Mouse (Mus musculus): Measurements from ENCODE around the gene Gm26661. TPM values are rescaled to one million over a fixed set of nuclear protein-coding genes. Genes with fewer than 3 reads are reported as not detected.

Gm26661 gene
- not detected for total RNA-seq (2021)
- long read RNA-seq: 0 reads

DNA sequence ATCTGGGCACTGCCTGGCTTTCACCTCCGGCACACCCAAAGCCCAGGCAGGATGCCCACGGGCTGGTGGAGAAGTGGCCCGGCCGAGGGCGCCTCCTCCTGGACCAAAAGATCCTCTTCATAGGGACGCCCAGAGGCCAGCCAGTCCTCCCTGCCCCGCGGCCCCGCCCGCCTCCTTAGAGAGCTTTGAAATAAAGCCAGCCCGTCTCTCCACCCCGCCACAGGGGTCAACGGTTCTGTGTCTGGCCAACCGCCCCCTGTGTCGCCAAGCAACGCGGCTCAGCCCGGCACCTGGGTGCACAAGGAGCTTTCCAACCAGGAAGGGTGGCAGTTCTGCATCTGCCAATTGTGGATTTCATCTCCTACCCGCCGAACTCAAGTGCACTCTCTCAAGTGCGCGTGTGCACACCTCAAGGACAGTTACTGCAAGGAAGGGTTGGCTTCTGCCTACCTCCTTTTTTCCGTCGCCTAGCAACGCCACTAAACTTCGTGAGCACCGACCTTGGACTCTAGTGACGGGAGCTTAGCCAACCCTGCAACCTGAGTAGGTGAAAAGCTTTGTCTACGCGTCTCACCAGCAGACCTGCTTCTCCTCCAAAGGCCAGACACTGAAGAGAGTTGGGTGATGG lies at the start of gene Gm26661:
Gm26661 (plus strand) TSS at position 56 of the 628 bp plus-strand sequence.
- DNase-seq (ENCODE audit: low spot score in 2 of 2): peak; percentile 19 to 49

DNA sequence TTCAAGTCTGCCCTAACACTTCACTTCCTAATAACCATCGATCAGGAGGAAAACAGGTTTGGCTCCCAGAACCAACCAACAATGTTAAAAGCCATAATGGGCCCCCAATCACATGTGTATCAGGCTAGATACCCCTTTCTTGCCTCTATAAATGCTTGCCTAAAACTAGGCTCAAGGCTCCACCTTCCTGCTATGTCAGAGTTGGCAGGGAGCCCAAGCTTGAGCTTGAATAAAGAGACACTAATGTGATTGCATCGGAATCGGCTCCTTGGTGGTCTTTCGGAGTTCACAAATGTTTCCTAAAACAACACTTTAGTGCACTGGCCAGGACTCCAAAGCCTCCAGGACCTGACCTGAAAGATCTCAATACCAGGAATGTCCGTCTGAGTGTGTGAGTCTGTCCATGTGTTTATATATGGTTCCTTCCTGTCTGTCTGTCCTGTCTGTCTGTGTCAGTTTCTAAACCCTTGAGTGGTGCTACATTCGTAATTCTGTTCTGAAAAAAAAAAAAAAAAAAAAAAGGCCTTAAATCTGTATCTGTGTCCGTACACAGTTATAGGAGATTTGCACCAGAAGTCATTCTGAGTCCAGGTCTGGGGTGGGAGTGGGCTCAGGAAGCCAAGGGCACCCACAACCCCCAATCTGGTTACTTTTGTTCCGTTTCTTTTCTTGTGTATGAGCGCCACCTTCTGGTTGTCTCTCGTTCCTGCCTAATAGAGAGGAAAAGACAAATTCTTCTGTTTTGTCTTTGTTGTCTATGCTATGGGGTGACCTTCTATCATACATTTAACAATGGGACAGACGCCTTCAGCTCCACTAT lies 42.2 kb upstream of the Gm26661 start:
- DNase-seq (ENCODE audit: low spot score in 2 of 2): peak; percentile 63 to 68

DNA sequence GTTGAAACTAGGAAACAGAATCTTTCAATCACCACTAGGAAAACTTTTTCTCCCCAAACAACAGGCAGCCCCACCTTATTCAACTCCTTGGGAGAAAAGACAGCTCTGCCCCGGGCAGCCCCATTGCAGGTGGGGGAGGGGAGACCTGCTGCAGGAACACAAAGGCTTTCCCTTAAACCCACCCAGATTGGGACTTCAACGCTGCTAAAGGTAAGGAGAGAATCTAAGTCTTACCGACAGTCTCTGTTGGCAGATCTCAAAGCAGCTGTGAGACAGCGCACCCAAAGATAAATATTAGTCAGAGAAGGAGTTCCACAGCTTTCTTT lies 41.7 kb upstream of the Gm26661 start:
- peak; percentile 23 to 44 for DNase-seq (ENCODE audit: low spot score in 2 of 2)

DNA sequence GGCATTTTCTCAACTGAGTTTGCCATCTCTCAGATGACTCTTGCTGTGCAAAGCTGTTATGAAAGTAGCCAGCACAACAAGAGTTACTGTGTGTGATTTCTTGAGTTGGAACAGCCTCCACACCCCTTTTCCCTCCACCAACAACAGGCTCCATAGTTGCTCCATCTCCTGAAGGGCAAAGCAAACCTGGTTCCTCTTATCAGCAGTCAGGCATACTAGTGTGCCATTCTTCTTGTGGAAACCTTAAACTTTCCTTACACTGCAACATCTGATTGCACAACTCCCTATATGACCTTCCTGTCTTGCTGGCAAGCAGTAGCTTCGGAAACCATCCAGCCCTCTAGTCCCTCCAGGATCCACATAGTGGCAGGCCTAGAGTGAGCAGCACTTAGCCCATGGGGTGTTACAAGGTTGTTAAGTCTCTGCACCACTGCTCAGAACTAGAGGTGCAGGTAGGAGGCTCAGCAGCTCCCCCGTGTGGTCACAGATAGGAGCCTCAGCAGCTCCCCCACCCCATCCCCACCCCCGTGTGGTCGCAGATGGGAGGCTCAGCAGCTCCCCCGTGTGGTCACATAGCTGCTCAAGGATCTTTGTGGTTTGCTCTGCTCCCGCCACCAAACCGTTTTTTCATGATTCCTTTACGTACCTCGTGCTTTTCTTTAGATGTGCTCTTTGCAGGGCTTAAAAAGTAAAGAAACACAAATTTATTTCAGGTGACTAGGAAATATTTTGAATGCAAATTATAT lies 25.6 kb upstream of the Gm26661 start:
- peak; percentile 81 for DNase-seq (ENCODE audit: low spot score in 2 of 2)

DNA sequence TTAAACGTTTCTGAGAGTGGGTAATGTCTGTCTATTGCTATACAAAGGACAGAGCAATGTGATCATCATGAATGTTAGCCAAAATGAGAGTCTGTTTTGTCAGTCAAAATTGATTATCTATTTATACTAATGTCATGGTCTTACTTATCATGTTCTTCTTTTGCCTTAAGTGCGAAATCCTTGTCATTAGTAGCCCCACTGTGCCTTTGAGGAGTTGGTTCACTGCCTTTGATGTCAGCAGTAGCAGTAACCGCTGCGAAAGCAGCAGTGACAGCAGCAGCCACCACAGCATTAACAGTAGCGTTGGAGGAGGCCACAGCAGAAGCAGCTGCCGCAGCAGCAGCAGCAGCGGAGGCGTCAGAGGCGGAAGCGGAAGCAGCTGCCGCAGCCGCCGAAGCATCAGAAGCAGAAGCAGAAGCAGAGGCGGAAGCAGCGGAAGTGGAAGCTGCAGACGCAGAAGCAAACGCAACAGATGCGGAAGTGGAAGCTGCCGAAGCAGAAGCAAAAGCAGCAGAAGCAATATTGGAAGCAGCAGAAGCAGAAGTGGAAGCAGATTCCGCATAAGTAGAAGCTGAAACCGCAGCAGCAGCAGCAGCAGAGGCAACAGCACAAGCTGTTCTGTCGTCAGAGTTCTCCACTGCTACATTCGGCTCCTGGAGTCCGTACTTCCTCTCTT lies 17.5 kb upstream of the Gm26661 start:
- peak; percentile 30 to 38 for DNase-seq (ENCODE audit: low spot score in 2 of 2)

DNA sequence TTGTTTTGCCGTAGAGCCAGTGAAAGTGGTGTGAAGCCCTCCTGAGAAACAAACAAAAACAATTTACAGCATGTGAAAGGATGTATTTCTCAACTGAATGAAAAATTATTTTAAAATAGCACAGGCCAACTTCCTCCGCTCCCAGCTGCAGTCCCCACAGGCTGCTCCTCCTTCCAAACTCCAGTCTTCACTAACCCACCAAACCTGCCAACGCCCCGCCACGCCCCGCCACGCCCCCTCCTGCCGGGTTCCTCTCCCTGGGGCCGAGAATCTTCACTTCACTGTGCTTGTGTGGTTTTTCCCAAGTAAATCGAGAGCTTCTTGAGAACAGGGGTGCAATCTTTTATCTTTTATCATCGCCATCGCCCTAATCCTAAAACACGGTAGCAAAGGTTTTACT lies 5.3 kb upstream of the Gm26661 start:
- DNase-seq (ENCODE audit: low spot score in 2 of 2): no peak

DNA sequence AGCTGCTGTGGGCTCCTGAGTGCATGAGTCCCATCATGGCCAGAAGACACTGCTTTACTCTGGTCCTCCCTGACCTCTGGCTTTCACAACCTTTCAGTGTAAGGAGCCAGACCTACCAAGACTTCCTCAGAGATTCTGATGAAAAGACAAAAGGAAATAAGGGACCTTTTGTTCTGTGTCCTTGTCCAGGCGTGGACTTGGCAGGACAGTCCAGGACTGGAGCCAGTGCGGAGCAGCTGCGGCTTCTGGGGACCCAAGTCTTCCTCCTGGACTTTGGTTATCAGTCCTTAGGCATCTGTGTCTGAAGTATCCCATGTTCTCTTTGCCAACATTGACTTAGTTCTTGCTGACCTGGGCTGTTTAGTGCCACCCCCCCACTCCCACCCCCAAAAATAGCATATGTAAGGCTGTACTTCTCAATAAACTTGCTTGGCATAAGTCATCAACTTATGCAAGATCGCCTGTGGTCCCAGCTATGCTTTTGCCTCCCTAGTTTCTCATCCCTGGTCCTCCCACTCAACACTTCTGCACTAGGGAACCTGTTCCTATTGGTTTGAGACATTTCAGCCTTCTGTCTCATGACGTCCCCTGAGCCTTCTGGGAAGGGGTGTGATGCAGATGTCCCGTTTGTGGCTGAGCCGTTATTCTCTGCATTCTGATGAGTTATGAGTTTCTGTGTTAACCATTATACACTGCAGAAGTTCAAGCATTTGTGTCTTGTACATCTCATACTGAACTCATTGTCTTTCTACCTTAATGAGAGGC lies 1.9 kb upstream of the Gm26661 start:
- DNase-seq (ENCODE audit: low spot score in 2 of 2): no peak

DNA sequence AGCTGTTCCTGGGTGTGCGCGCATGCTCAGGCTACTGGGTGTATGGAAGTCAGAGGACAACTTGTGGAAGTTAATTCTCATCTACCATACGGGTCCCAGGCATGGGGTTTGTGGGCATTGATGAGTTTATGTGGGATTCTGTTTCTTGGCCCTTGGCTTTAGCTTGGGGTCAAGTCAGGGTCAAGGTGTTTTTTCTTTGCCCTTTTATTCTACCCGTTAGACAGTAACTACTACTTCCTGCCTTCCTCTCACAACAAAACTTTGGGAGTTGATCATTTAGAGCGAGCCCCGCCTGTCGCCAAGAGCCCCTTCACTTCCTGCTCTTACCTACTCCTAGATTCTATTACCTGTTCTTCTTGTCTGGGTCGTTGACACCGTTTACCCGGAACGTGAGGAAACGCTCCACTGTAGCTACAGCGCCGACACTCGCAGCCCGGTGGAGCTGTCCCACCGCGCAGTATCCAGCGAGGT lies 291 bp upstream of the Gm26661 start:
- DNase-seq (ENCODE audit: low spot score in 2 of 2): no peak

DNA sequence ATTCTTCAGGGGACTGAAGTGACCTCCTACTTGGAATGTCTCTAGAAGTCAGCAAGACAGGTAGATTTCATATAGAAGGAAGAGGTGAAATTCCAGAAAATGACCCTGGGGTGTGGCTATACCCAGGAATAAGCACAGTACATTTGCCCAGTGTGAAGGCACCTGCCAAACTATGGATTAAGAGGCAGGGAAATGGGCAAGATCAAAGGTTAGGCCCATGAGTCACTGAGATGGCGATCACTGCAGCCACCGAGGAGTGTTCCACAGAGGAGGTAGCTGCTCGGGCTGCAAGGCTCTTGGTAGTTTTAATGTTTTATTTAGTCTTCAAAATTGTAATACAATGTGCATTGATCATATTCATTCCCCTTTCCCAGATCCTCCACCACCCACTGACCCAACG lies 4.6 kb downstream of the Gm26661 start:
- no peak for DNase-seq (ENCODE audit: low spot score in 2 of 2)

DNA sequence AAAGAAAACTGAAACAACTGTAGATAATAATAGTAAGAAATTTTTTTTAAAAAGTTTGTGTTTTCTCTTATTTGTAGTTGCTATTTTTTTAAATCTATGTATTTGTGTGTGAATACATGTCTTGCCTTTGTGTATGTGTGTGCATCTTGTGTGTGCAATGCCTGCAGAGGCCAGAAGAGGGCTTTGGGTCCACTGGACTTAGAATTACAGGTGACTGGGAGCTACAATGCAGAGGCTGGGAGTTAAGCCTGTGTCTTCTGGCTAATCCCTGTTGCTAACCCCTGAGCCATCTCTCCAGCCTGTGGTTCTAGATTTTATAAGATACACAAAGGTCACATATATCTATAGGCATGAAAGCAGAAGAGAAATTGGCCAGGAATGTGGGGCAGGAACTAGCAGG lies 9.2 kb downstream of the Gm26661 start:
- DNase-seq (ENCODE audit: low spot score in 2 of 2): no peak

DNA sequence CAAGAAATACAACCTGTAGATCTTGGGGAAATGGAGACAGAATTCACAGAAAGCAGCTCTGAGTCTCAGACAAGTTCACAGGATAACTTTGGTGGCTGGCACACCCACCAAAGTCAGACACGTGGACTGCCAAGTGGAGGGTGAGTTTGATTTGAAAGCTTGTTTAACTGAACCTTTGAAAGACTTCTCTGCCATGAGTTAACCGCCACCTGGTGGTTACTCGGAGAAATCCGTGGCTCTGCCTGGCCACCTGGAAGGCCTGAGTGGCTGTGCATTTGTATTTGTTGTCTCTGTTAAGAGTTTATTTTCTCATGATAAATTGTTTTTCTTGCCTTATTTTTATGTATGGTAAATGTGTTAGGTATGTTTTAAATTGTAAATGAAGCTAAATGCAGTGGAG lies 10.4 kb downstream of the Gm26661 start:
- peak; percentile 50 to 60 for DNase-seq (ENCODE audit: low spot score in 2 of 2)

DNA sequence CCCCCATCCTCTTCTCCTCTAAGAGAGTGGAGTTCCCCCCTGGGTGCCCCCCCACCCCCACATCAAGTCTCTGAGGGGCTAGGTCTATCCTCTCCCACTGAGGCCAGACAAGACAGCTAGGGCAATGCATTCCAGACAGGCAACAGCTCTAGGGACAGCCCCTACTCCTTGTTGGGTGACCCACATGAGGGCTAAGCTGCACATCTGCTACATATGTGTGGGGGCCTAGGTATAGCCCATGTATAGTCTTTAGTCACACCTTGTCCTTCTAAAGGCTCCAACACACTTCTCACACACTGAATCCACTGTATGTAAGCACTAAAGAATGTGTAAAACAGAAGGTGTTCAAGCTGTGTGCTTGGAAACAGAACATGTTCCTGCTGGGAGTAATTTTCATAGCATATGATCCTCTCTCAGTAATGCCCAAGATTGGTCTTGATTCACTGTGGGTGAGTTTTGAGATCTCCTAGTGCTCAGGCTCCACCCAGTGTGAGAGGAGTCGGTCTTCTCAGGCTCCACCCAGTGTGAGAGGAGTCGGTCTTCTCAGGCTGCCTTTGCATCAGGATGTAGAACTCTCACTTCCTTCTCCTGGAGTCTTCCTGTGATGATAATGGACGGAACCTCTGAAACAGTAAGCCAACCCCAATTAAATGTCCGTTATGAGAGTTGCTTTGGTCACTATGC lies 12.6 kb downstream of the Gm26661 start:
- DNase-seq (ENCODE audit: low spot score in 2 of 2): no peak

DNA sequence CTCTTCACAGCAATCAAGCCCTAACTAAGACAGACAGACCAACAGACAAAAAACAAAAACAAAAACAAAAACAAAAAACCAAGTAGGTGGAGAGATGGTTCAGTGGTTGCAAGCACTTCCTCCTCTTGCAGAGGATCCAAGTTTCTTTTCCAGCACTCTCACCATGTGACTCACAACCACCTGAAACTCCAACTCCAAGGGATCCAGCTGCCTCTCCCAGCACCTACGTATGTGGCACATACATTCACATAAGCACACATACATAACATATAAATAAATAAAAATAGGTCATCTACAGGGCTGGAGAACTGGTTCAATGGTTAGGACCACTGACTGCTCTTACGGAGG lies 13.1 kb downstream of the Gm26661 start:
- no peak for DNase-seq (ENCODE audit: low spot score in 2 of 2)

DNA sequence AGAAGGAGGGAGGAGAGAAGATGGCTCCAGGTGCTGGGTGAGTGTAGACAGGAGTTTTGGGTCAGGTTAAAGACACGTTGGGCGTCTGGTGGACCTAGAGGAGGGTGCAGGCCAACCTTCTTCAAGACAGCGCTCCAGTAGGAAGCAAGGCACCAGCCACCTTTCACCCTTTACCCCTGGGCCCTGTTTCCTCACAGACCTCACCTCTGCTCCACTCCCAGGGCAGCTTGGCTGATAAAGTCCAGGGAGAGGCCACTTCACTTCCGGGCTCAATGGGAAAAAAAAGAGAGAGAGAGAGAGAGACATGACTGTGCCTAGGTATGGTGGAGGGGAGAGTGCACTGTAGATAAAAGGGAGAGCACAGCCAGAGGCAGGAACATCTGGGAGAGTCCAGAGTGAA lies 16.3 kb downstream of the Gm26661 start:
- no peak for DNase-seq (ENCODE audit: low spot score in 2 of 2)

DNA sequence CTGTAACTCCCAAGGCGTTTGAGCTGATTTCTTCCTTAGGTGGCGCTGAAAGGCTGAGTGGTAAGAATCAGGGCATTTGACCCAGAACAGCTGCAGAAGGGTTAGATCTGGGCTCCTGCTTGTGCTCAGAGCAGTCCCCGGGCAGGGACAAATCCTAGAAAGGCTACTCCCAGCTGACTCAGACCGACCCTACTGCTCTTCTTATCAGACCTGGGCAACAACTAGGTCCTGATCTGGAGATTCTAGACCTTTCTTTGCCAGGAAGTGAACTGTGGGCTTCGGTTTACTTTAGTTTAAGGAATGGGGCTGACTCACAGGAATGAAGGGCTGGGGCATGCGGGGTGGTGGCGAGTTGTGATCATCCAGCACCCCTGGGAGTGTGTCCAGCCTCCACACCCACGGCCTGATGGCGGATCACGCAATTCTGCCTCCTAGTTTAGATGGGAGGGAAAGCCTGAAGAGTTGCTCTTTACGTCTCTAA lies 17.2 kb downstream of the Gm26661 start:
- DNase-seq (ENCODE audit: low spot score in 2 of 2): peak in 1 of 2 experiments; percentile 9

DNA sequence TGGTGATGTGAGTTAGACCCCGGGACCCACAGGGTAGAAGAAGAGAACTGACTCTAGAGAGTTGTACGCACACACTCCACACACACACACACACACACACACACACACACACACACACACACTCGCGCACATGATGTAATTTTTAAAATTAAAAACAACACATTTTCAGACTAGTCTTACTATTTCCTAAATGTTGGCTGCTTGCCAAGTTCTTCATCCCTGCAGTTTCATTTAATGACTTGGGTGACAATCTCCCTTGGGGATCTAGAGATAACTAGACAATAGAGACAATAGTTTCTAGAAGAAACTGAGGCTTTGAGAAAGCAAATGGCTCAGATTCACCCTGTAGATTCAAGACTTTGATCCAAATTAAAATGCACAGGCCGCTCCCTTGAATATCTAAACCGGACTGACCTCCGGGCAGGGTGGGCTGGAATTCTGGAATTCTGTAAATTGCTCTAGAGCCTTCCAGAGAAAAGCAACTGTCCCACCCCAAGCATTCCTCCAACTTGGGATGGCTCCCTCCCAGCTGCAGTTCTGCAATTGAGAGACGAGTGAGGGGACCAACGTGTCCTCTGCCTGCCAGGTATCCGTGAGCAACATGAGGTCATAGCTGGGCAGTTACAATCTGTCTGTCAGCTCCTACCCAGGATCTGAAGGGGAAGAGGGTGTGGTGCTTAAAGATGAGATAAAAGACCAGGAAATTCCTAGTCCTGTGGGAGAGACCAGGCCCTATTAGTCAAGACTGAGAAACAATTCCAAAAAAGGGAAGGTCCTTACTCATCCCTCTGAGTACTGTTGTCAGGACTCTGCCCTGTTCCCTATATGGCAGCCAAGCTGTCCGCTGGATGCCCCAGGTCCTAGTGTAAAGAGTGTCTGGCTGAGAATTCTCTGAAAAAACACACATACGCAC lies 17.9 kb downstream of the Gm26661 start:
- no peak for DNase-seq (ENCODE audit: low spot score in 2 of 2)

DNA sequence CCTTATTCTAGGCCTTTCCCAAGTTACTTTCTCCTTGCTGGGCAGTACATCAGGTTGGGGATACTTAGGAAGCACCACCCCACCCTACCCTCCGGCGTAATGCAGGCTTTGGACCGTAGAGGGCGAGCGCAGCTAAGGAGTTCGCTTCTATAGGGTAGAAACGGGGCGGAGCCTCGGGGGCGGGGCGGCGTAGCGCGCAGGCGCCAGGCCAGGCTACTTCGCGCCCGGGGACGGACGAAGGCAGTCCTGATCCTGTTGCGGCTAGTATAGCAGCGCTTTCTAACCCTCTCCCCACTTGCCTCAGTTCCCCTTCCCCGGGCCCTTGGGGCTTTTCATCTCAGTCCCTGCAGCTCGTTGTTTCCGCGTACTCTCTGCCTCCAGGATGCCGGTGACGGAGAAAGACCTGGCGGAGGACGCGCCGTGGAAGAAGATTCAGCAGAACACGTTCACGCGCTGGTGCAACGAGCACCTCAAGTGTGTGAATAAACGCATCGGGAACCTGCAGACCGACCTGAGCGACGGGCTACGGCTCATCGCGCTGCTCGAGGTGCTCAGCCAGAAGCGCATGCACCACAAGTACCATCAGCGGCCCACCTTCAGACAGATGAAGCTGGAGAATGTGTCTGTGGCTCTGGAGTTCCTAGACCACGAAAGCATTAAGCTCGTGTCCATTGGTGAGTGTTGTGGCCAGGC lies 26.5 kb downstream of the Gm26661 start, which contains the start of gene Flnb:
Flnb (plus strand) TSS at position 188 of the 693 bp plus-strand sequence.
- peak; percentile 98 for DNase-seq (ENCODE audit: low spot score in 2 of 2)

DNA sequence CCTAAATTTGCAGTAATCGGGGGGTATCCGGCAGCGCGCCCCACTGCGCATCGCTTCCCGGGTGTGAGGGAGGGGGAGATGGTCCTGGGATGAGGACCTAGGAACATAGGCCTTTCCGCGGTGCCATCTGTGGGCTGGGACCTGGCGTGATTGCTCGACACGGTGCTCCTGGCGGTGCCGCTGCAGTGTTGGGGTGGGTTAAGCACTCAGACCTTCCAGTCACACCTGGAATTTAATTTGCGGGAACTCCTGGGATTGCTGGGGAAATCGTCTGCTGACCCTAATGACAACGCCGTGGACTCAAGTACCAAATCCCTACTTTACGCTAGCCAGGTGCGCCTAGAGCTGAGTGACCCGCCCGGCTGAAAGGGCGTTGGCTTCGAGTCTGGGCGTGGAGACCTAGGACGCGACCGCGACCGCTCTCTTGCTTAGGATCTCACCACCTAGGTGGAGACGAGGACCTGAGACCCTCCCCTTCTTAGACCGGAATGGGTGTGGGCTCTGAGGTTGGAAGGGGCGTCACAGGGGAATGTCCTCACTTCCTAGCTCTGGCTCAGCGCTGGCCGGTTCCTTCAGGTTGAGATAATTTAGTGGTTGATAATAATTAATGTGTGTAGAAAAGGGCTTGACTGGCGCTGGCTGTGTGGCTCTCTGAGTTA lies 27.2 kb downstream of the Gm26661 start:
- DNase-seq (ENCODE audit: low spot score in 2 of 2): peak in 1 of 2 experiments; percentile 24

Measured in layer of hippocampus, postnatal 10 days (tissue).